Mouse (Mus musculus) small intestine, adult 2 months (tissue): ENCODE results near the gene Txnrd3.

Source experiments
- CTCF ChIP-seq: fragments of 200-500 bp; IDR thresholded peaks from 2 replicates; pipeline ENCODE4 v1.5.1; 2012; ENCODE audit warnings: low read depth, mild to moderate bottlenecking, control low read depth, inconsistent platforms, low read length, moderate library complexity, mixed read lengths; ENCODE audit not compliant: insufficient replicate concordance, insufficient read length; ENCODE audit errors: extremely low read depth
- POLR2A ChIP-seq: fragments of 200-500 bp; IDR thresholded peaks from 2 replicates; pipeline ENCODE4 v1.6.1; 2012; ENCODE audit warnings: low read depth, mild to moderate bottlenecking, control low read depth, inconsistent platforms, low read length, moderate library complexity

DNA sequence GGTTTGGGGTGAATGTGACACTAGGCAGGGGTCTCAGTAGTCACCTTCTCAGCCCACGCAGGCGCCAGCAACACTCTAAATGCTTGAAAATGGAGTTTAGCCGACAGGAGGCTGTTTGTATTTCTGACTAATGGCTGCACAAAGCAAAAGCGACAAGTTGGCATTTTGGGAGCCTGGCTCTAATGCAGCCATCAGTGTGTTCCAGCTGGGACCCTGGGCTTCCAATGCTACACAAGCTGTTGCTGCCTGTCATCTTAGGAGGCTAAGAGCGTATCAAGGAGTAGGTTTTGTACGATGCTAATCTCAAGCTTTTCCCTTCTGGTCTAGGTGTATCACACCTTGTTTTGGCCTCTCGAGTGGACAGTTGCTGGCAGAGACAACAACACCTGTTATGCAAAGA is 28.9 kb downstream of the Txnrd3 start:
- TF ChIP-seq POLR2A (no peak), CTCF (no peak)
